Mouse (Mus musculus) bone marrow, adult 2 months (tissue): ENCODE measurements around the gene Scml4.

Experiments used
- CTCF ChIP-seq: fragments of 200-500 bp; IDR thresholded peaks from 2 replicates; pipeline ENCODE4 v1.5.1; 2011; ENCODE audit warnings: low read length, control low read depth; ENCODE audit not compliant: control insufficient read depth, insufficient read depth
- POLR2A ChIP-seq: fragments of 200-500 bp; IDR thresholded peaks from 2 replicates; pipeline ENCODE4 v1.6.1; 2011; ENCODE audit warnings: low read depth, mild to moderate bottlenecking, control low read depth, low read length, borderline replicate concordance; ENCODE audit not compliant: control insufficient read depth

DNA sequence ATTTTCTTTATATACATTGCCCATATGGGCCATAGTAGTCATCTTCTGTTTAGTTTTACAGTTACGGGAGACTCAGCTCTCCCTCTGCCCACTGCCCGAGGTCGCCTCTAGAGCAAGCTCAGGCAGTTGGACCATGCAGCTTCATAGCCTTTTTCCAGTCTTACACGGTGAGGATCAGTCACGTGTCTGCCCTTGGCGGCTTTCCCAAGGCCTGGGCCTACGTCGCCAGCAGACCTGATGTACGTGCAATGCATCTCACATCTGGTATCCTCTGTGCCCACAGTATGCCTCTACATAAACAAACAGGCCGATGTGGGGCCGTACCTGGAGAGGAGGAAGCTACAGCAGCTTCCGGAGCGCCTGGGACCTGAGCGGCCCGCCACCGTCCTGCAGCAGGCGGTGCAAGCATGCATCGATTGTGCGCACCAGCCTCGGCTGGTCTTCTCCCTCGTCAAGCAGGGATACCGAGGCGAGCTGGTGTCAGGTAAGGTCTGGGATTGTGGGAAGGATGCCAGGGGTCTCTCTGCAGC lies 70.0 kb downstream of the Scml4 start:
- TF ChIP-seq POLR2A: no peak
- TF ChIP-seq CTCF: no peak
